Mouse (Mus musculus) layer of hippocampus, adult 18-20 months (tissue): ENCODE data around the gene Serpinb11. TPM values are rescaled to one million over a fixed set of nuclear protein-coding genes. Genes with fewer than 3 reads are reported as not detected.

ENCODE experiments used
- DNase-seq, 2 experiments: peaks; one replicate each; pipeline ENCODE4 v3.0.0; 2022; ENCODE audit warnings: low spot score in 2 of 2
- long read RNA-seq: library from polyadenylated mRNA; stranded (forward); transcript quantifications from one replicate; pipeline ENCODE4 v2.0.0, GENCODE M21; 2021
- total RNA-seq, 2 experiments: library from RNA; stranded (reverse); gene quantifications; 2 replicates each; pipeline ENCODE4 v1.2.3; 2021

Gene Serpinb11
- total RNA-seq = not detected
- long read RNA-seq = 0 reads

DNA sequence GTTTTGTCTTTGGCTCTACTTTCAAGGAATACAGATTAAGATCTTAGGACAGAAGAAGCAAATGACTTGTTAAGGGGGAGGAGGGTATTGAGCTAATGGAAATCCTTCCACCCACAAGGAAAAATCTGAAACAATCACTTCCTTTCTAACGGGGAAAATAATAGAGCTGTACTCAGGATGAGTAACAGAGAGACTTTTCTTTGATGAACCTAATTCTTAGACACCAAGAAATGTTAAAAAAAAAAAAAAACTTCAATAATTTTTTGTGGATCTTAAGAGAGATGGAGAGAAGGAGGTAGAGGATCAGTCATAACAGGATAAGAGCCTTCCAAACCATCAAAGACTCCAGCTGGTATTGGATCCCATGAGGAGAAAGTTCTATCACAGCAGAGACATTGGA lies at the start of gene Serpinb11:
TSS of gene Serpinb11 (plus strand) at position 301 of the 400 bp plus-strand sequence.
- DNase-seq = no peak

DNA sequence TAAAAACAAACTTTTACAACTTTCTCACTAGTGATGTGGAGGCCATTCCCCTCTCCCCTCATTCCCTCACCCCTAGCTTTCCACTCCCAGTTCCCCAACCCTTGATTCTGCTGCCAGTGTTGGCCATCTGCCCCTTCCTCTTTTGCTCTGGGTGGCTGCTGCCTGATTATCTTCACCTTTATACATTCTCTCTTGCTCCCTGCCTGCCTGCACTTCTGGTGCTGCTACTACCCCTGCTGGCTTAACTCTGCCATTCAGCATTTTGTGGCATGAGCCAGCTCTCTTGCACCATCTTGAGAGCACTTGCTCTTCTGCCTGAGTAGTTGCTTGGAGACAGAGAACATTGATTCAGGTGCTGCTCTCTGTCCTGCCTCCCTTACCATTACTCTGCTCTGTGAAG lies 15.0 kb upstream of the Serpinb11 start:
- DNase-seq = no peak

DNA sequence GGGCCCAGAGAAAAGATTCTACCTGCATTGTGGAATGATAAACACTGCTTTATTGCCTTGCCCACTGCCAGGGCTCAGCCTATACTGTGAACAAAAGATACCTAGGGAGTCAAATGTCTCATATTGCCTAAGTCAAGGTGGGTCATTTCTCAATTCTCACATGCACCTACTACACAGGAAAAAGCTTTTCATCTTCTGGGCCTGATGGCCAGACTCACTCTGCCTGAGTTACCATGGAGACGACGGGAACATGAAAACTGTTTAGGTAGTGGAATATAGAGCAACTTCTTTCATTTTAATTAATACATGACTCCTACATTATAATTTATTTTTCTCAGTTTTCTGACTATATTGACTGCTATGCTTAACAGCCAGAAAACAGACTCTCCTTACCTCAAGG lies 14.2 kb upstream of the Serpinb11 start:
- DNase-seq = no peak

DNA sequence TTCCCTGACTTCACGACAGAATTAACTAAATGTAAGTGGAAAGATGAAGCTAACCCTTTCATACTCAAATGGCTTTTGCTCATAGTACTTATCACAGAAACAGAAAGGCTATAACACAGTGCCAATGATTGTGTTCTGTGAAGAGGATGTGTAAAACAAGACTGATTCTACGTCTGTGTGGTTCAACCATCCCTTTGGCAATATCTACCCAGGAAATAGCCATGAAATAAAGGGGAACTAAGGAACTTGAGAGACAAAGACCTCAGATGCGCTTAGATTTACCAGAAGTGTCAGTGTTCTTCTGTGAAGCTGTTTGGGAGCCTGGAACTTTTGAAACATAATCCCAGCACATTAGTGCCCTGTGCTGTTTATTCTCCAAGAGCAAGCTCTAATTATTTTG lies 10.6 kb upstream of the Serpinb11 start:
- DNase-seq = no peak

DNA sequence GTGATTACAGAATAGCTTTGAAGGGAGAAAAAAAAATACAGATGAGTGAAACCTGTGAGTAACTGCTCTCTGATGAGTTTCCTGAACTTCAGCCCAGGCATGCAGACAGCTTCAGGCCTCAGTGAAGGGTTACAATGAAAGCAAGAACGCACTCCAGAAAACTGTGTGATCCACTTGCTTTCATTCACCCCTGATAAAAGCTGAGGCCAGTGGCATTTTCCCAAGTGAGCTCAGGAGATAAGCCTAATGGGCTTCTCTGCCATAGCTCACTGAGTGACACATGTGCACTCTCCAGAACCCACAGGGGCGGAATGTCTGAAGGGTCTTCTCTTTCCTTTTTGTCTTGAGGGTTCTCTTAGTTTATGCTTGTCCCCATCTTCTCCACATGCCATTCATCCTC lies 9.9 kb upstream of the Serpinb11 start:
- DNase-seq = no peak

DNA sequence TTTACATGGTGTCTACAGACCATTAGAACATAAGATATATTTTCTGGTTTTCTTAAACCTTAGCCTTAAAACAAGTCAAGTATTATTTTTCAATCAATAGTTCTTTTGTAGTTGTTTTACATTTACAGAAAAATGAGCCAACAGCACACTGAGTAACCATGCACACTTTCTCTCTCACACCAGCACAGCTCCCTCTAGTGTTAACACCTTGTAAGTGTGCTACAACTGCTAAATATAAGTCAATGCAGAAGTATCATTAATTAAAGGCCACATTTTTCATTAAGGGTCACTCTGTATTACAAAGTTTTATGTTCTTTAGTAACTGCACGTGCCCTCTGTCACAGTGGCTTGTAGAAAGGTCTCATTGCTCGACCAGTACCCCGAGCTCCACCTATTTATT lies 8.0 kb upstream of the Serpinb11 start:
- no peak for DNase-seq

DNA sequence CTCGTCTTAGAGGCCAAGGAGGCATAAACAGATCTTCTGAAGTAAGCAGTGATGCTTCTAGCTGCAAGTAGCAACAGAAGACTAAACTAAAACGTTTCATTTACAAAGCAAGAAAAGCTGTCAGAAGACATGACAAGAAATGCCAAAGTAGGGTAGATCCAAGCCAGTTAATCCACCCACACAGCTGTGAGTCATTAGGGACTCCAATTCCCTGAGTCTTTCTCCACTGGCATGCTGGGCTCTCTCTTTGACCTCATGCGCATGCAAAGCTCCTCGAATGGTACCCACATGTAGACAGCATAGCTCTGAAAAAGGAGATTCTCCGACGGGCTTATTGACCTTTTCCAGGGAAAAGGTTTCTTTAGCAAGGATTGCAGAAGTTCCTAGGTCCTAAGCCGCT lies 5.0 kb downstream of the Serpinb11 start:
- no peak for DNase-seq

DNA sequence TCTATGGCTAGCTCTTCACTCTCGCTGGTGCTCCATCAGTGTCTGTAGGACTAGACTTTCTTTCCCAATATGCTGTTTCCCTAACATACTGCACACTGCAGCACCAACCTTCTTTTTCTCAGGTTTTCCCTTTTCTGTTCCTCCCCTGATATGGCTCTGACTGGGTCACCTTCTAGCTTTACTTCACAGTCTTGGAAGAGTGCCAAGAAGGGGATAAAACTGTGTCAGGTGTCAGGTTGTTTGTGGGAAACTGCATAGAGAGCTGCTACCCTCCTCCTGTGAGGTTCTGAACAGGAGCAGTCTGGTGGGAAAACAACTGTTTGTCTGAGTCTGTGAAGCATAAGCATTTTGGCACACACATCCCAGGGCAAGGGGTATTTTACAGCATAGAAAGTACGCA lies 7.9 kb downstream of the Serpinb11 start:
- no peak for DNase-seq

DNA sequence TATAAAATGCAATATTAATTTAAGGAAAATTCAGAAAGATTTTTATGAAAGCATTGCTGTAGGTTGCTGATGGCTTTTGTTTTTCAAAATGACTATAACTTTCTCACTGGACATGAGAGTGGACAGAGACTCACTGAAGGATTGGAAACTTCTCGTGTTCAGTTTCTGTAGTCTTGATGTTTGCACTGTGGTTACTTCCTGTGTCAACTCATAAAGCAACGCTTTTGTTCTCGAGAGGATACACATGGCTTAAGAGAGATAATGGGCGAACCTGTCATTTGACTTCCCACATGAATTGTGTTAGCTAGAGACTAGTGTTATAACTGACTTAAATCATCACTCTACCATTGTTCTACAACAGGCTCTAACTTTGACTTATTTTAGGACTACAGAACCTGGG lies 16.0 kb downstream of the Serpinb11 start:
- DNase-seq = no peak

DNA sequence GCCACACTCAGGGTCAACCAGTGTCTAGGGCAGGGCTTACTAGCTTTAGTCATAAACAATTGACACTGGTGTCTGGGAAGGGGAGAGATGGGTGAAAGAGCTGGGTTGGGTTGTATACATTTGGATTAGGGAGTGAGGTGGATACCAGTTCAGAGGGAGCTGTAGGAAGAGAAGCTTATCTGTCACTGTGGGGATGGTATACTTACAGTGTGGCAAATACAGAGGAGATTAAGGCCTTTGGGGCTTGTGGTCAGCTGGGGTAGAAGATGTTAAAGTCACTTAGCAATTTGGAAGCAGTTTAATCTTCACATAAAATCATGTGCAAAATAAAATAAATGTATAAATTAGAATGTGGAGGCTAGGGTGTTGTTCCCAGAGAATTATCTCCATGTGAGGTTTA lies 17.4 kb downstream of the Serpinb11 start:
- DNase-seq = no peak

DNA sequence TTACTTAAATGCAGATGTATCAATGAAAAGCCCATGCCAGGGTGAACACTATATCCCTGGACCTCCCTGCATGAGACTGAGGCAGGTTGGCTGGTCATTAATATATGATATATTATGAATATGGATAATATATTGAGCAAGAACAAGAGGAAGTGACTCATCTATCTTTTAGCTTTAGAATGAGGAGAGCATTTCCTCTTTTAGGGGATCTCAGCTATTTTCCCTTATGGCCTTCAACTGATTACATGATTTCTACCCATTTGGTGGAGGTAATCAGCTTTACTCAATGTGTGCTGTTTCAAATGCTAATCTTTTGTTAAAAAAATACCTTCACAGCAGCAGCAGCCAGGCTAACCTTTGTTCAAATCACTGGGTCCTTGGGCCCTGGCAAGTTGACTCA lies 20.5 kb downstream of the Serpinb11 start:
- no peak for DNase-seq

DNA sequence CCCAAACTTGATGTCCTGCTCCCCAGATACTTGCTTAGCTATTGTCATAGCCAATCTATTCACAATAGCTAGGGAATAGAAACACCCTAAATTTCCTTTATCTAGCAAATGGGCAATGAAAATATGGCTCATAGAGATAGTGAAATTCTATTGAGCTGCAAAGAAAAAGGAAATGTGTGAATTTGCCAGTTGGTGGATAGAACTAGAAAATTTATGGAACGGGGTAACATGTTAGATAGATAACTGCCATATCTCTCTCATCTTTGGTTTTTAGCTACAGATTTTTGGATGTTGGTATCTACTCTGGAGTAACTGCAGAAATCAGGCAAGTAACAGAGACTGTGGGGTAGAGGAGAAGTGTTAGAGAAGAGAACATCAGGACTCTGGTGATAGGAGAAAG lies 21.4 kb downstream of the Serpinb11 start:
- no peak for DNase-seq

DNA sequence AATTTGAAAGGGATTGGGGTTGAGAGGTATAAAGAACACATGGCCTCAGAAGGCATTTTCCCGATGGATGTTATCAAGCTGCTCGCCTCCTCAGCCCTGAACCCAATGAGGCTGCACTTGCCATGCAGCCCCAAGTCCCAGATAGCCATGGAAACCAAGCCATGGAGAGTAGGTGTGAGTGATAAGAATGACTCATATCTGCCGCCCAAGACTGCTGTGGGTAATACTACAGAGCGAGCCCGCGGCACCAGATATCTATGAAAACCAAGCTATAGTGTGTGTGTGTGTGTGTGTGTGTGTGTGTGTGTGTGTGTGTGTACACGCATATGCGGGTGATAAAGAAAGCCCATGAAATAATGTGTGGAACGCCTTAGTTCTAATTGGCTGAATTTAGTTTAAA lies 23.5 kb downstream of the Serpinb11 start:
- no peak for DNase-seq

DNA sequence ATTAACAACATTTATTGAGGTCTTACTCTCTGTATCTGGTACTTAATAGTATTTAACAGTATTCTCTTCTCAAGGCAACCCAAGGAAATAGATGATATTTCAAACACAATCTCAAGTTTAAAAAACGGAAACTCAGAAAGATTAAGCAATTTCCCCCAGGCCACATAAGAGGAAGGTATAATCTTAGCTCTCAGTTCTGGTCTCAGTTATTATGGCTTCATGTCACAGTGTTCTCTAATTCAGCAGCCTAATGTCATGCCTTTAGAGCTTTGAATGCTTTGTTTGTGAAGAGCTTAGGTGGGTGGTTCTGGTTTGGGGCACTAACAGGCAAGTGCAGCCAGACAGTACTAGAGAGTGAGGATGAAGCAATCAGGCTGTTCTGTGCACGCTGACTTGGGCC lies 28.8 kb downstream of the Serpinb11 start:
- peak in 1 of 2 experiments; percentile 27 for DNase-seq

DNA sequence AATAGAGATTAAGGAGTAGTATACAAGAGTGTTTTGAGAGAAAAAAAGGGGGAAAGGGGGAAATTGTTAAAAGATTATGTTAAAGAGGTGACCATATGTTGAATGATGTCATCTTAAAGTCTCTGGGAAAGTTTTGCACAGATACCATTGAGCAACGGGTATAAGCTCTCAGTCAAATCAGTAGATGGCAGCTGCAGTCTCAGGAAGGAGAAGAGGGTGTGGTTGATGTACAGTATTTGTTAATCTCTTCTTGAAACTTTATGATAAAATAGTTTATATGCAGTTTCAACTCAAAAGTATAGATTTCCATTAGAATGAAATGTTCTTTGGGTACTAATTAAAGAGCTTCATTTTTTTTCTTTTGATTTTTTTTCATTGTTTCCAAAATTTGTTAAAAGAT lies 36.5 kb downstream of the Serpinb11 start:
- no peak for DNase-seq

DNA sequence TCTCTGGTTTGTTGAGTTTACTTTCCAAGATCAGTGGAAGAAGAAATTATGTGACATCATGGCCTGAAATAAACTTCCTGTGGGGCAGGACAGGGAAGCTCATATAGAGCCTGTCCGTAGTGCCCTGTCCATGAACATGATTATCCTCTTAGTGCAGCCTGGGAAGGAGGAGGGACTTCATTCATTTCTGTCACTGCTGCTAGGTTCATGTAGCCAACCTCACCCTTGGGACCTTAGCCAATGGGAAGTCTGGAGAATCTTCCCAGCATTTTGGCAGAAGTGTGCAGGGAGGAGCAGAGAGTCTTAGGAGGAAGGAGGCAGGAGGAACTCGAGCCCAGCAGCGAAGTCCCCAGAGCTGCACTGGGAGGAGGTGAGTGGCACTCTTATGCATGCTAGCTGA lies 38.4 kb downstream of the Serpinb11 start, which contains the start of gene Serpinb7:
TSS of gene Serpinb7 (plus strand) at position 301 of the 400 bp plus-strand sequence.
- no peak for DNase-seq

DNA sequence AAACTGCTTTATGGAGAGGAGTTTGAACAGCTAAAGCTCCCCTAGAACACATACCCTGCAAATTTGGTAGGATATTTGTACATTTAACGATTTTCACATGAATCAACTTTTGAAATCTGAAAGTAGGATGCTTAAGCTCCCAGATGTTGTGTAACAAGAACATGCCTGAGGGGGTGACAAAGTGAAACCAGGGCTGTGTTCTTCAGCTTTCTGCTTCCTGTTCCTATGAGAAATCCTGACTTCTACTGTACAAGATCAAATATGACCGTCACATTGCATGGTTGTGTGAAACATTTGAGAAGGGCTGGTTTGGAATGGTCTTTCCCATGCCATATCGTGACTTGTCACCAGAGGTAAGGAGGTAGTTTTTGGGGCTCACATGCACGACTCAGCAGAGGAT lies 41.1 kb downstream of the Serpinb11 start:
- no peak for DNase-seq

DNA sequence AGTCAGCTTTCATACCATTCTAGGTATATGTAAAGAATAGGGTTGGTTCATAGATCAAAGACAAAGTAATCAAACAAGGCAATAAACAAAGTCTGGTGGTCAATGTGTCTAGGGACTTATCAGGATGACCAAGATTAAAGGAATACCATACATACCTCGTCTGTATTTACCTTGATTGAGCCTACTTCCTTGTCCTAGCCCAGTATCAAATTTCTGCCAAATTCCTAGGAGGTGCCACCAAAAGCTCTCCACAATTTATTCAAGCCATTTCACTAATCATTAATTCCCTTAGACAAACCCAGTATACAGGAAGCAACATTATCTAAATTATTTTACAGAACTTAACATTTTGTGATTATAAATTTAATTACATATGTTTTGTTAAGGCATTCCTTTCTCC lies 53.7 kb downstream of the Serpinb11 start:
- no peak for DNase-seq

DNA sequence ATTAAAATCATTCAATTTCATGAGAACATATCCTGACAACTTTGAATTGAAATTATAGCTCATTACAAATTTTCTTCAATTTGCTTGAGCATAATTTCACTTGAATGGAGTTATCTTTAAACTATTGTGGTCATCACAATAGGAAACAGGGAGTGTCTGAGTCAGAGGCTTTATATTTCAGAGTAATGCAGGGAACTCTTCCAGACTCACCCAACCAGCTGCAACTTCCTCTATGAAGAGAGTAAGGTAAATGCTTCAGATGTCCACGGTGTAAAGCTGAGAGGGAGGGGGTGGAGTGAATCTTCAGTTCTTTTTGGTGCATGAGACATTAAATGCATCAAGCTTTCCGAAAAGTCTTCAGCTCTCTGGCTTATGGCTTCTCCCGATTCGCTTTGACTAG lies 61.5 kb downstream of the Serpinb11 start:
- DNase-seq = no peak

Other genes with a start within 250 kb of the Serpinb11 start
- not detected for gene Serpinb3b, start 82.8 kb upstream of the Serpinb11 start, total RNA-seq
- not detected for gene Serpinb3c, start 82.8 kb upstream of the Serpinb11 start, total RNA-seq
- under 1 TPM in 1 of 2 experiments, not detected in 1; 0.17 TPM for gene Serpinb7, start 38.5 kb downstream of the Serpinb11 start, total RNA-seq
- not detected for gene Serpinb2, start 150.2 kb downstream of the Serpinb11 start, total RNA-seq
- 1 to 10 TPM; 2.6 to 3.7 TPM for gene Serpinb8, start 228.8 kb downstream of the Serpinb11 start, total RNA-seq